Mouse (Mus musculus) bone marrow, adult 2 months (tissue): Measurements from ENCODE around the gene Ccdc169.
"Not testable (repeated sequence)": the region's sequence is repeated elsewhere in the genome, so short reads cannot be mapped to it uniquely, and the experiment has no call there.

ENCODE experiments used
- CTCF ChIP-seq: fragments of 200-500 bp; IDR thresholded peaks from 2 replicates; pipeline ENCODE4 v1.5.1; 2011; ENCODE audit warnings: low read length, control low read depth; ENCODE audit not compliant: control insufficient read depth, insufficient read depth
- POLR2A ChIP-seq: fragments of 200-500 bp; IDR thresholded peaks from 2 replicates; pipeline ENCODE4 v1.6.1; 2011; ENCODE audit warnings: low read depth, mild to moderate bottlenecking, control low read depth, low read length, borderline replicate concordance; ENCODE audit not compliant: control insufficient read depth

DNA sequence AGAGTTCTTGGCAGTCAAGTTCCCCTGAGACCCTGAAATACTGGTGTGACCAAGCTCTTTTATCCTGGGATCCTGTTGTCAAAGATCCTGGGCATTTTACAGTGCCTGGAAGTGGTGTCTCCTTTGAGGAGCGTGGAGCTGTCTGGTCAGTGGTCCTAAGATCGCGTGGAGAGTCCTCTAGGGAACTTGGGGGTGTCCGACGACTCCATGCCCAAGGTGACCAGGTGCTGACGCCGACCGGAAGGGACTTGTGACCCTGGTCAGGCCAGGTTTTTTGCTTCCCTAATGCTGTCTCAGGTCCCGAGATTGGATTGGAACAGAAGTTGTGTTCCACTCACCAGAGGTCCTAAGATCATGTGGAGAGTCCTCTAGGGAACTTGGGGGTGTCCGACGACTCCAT, 66.5 kb downstream of the Ccdc169 start:
- TF ChIP-seq CTCF, POLR2A: not testable (repeated sequence)
